Mouse (Mus musculus) brain, embryonic 14.5 days (tissue): ENCODE data around the gene Ipo13. TPM values are rescaled to one million over a fixed set of nuclear protein-coding genes. Genes with fewer than 3 reads are reported as not detected.

Experiments used
- DNase-seq: peaks from one replicate; pipeline ENCODE4 v3.0.0-alpha.2; 2011; ENCODE audit warnings: low read depth
- CTCF ChIP-seq: fragments of 200-500 bp; IDR thresholded peaks from 2 replicates; pipeline ENCODE4 v1.5.1; 2012; ENCODE audit warnings: inconsistent platforms, mild to moderate bottlenecking, moderate library complexity, borderline replicate concordance; ENCODE audit not compliant: insufficient read depth, insufficient read length; ENCODE audit errors: extremely low read depth
- POLR2A ChIP-seq: fragments of 200-500 bp; IDR thresholded peaks from 2 replicates; pipeline ENCODE4 v1.6.1; 2012; ENCODE audit warnings: mild to moderate bottlenecking, inconsistent platforms, borderline replicate concordance; ENCODE audit not compliant: poor library complexity, insufficient read depth, insufficient read length, severe bottlenecking; ENCODE audit errors: extremely low read depth
- polyA plus RNA-seq: library from polyadenylated mRNA; depleted of rRNA; stranded (reverse); fragments of >200 nt; gene quantifications from 2 replicates; pipeline ENCODE4 v1.2.3, GENCODE M21; 2012

The Ipo13 gene
- polyA plus RNA-seq, 1 experiment: 116 TPM

DNA sequence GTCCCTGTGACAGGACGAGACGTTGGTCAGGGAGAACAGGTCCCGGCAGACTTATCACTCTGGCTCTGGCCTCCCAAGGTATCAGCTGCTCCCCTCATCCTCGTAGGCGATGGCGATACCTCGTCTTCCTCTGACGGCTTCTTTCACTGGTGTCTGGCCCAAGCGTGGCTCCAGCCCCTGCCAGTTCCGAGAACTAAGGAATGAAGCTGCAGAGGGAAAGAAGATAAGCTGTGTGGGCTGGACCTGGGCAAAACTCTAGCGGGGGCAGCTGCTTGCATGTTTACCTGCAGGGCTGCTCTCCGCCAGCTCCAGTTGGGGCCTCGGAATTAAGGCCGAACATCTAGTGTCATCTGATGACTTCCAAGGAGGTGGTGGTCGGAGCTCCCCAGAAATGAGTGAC, 25.3 kb downstream of the Ipo13 start:
- TF ChIP-seq POLR2A (no peak), CTCF (no peak)
- DNase-seq: no peak

DNA sequence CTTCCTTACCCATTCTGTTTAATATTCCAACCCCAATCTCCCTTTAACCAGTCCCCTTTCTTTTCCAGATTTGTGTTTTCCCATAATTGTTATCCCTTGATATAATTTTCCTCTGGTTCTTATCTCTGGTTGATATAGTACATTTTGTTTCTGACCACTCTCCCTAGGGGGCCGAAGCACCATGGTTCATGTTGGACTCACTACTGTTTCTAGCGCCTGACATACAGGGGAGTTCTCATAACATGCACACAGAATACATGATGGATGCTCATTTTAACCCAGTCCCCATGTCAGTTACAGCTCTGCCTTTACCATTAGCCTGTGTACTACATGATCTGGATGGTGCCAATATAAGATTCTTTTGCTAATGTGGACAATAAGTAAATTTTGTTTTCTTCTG, 26.9 kb downstream of the Ipo13 start:
- DNase-seq: no peak
- TF ChIP-seq POLR2A: no peak
- TF ChIP-seq CTCF: no peak

DNA sequence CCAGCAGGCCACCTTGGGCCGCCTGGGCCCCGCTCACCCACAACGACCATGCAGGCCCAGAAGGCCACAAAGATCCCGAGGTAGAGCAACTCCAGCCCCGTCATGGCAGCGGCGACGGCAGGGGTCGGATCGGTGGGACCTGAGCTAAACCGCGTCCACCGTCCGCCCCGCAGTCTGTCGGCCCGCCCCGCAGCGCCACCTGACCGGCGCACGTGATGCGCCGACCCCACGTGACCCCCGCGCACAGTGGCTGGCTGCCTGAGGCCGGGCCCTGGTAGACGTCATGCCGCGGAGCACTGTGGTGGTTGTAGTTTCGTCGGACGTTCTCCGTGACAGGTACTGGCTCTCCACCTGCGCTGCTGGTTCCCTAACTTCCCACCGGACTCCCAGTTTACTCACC, 27.7 kb downstream of the Ipo13 start, which contains the start of gene Atp6v0b:
Gene Atp6v0b, minus strand, starts transcription at position 201 of the 400 bp plus-strand sequence.
- DNase-seq: peak; percentile 97
- TF ChIP-seq POLR2A (peak; percentile 71), CTCF (no peak)

DNA sequence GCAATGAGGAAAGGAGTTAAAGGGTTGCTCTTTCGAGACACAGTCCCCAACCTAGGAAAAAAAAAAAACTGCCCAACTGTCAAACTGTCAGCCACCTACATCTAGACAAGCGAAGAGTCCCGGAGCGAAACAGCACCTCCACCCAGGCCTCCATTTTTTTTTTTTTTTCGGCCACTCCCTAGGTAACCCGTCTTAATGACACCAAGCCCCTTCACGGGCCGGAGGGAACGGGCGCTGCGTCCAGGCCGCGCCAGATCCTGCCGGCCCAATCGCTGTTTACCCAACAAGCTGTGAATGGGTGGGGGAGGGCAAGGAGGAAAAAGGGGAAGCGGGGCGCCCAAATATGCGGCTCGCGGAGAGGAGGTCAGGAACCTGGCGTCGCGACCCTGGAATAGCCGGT, 28.2 kb downstream of the Ipo13 start:
- DNase-seq: no peak

DNA sequence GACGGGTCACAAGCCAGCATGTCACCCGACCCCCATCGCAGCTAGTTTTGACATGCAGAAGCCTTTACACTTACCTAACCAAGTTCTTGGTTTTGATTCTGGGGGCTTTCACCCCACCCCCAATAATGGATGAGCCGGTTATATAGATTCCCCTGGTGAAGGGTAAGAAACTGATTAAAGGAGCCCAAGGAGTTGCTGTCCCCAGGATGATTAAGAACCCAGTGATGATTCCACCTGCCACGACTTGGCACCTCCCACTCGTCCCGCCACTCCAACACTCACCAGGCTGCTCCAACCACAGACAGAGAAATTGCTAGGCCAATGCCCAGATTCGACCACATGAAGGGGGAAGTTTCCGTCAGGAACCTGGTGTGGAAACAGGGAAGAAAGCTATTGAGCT, 28.8 kb downstream of the Ipo13 start:
- TF ChIP-seq POLR2A (no peak), CTCF (no peak)

More for the DNA sequence above, 28.2 kb downstream of the Ipo13 start:
- TF ChIP-seq POLR2A (no peak), CTCF (no peak)

DNA sequence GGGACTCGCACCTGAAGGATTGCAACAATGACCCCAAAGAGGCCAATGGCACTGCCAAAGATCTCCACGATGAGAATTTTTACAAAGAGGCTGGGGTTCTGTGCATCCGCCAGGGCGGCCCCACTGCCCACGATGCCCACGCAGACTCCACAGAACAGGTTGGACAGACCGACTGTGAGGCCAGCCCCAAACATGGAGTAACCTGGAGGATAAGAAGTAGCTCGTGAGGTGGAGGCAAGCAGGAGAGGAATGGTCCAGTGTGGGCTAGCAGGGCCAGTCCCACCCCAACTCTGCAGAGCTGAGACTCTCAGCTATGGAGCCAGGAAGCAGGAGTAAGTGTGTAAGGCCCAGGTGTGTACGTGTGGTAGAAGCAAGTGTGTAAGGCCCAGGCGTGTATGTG, 29.7 kb downstream of the Ipo13 start:
- no peak for TF ChIP-seq POLR2A
- no peak for TF ChIP-seq CTCF
- no peak for DNase-seq

More for the DNA sequence above, 28.8 kb downstream of the Ipo13 start:
- DNase-seq: no peak

DNA sequence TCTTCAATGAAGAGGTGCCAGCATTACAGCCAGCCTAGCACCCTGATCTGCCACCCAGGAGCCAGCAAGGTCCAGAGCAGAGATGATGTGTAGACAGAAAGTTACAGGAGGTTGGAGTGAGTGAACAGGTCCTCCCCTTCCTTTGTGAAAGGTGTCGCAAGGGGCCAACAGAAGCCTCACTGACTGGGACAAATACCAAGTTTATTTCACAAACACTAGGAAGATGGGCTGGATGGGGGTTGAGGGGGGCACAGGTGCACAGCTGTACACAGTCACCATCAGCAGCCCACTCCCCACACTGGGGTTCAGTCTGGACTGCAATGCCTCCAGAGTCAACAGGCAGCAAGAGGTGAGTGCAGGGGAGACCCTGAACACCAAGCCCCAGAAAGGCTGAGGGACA, 30.7 kb downstream of the Ipo13 start:
- no peak for TF ChIP-seq CTCF
- no peak for TF ChIP-seq POLR2A
- no peak for DNase-seq

DNA sequence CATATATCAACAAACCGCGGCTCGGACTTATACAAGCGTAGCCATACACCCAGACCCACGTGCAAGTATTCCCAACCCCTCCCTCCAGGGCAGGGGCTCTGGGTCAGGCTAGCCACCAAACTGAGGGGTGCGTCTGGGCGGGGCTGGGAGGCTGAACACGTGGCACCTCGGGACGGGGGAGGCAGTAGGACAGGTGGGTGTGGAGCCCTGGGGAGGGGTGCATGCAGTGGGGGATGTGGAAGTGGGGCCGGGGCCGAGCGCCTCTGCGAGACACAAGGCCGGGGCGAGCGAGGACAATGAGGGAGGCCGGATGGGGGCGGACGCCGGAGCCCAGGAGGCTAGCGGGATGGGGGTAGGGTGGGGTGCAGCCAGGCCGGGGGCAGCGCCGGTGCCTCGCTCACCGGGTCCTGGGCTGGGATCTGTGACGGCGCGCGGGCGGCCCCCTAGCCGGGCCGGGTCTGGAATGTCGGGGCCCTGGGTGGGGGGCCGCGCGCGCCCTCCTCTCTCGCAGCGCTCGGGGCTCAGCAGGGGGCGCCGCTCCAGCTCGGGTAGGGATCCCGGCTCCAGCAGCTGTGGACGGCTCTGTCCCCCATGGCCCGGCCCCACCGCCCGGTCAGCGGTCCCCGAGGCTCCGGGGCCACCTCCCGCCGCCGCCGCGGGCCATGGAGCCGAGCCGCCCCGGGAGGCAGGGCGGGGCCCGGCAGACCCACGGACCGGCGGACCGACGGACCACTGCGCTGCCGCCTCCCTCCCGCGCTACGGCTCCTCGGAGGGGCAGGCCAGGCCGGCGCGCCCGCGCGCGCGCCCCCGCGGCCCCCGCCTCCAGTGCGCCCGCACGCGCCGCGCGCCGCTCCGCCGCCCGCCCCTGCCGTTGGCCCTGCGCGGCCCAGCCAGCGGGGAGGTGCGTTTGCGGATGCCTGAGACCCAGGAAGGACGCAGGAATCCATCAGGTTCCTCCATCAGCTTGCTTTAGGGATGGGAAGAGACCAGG, 31.8 kb downstream of the Ipo13 start, which contains the start of gene B4galt2:
Gene B4galt2, minus strand, starts transcription at position 787 of the 991 bp plus-strand sequence.
- peak; percentile 75 for DNase-seq
- TF ChIP-seq CTCF (0 out of 2 replicates have a peak, but pooled peaks have one; percentile 13), POLR2A (peak; percentile 77)

DNA sequence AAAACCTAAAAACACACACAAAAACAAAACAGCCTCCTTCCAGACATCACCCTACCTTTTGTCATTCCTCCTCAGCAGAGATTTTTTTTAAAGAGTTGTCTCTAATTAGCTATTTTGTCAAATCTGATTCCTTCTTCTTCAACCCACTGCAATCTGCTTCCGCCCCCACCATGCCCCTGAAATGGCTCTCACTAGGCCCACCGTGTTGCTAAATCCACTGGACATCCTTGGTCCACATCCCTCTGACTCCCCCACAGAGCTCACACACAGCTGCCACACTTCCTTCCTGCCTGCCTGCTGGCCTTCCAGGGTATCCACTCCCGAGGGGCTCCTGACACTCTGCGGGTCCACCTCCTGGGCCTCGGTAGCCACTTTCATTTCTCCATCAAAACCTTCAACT, 36.1 kb downstream of the Ipo13 start:
- TF ChIP-seq CTCF (no peak), POLR2A (no peak)
- no peak for DNase-seq

DNA sequence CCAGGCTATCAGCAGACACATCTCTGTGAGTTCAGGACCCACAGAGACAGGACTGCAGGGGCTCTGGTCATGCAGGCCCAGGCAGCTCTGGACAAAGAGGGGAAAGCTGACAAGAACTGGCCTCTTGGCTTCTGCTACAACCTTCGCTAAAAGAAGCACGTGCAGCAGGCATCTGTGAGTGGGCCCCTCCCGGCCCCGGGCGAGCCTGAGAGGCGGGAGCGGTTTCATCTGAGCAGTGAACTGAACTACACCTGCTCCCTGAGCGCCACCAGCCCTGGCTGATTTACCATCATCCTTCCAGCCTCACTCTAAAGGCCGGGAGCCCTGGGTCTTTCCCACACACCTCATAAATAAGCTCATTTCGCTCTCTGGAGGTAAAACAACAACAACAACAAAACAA, 36.5 kb downstream of the Ipo13 start:
- no peak for DNase-seq
- TF ChIP-seq CTCF (no peak), POLR2A (no peak)

DNA sequence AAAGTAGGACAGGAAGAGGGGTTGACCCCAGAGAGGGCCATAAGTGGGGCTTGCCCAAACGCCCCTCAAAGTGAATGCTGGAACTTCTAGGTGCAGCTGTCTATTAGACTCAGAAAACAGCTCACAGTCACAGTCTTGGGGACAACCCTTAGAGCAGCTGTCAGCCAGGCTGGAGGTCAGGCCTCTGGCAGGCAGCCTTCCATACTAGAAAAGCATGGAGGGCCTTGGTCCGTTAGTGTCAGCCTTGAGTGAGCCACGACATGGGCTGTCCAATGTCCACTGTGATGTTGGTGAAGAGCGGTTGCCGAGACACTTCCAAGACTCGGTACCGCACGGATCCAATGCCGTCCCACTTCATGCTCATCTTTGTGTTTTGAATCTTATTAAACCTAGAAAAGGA, 41.2 kb downstream of the Ipo13 start:
- no peak for DNase-seq
- TF ChIP-seq CTCF (no peak), POLR2A (no peak)

DNA sequence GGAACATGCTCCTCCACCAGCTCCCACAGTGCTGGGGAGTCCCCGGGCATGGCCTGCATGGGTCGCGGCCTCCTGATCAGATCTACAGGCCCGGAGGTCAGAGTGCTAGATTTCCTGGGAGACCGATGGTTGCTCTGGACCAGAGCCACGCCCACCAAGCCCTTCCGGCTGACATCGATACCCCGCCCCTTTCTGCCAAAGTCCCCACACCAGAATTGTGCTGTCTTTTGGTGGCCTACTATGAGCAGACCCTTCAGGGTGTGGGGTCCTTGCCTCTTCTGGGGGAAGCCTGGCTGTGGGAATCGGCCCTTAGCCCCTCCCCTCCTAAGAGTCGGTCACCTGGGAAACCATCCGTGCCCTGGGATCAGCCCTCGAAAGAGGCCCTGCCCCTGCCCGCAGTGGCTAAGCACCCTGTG, 42.3 kb downstream of the Ipo13 start, which contains the start of gene Ccdc24:
Gene Ccdc24, minus strand, starts transcription at position 87 of the 416 bp plus-strand sequence.
- DNase-seq: peak; percentile 27
- TF ChIP-seq POLR2A (no peak), CTCF (no peak)

DNA sequence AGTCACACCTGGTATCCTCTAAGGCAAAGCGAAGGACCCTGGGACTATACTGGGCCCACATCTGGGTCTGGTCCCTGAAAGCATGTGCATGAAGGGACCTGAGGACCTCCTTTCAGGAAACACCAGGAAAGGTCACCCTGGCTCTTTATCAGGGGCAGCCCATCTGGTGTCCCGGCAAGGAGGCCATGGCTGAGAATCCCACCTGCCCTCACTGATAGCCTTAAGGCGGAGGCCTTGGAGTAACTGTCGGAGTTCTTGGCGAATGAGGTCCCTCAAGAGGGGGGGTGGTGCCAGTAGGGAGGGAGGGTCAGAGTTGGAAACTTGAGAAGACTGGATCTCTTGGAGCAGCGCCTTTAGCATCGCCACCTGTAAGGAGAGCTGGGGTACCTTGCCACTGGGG, 43.0 kb downstream of the Ipo13 start:
- TF ChIP-seq CTCF: no peak
- no peak for TF ChIP-seq POLR2A
- DNase-seq: no peak
